Mouse (Mus musculus) mouse trophoblast stem cell (cell line): Measurements from ENCODE around the gene Ror1.

ENCODE experiments used
- in situ Hi-C, 2 experiments: fragments of 300-500 bp; cut with MseI, MboI; formaldehyde crosslinking; loops; 2 replicates in 1 of 2; 3 replicates in 1 of 2; pipeline ENCODE4 v1.15.1; 2025

The Ror1 gene

GRCm38 (mm10) chr4:100116366-100116765 lies 20.8 kb downstream of the Ror1 start:
- in situ Hi-C loops = no loop called here

GRCm38 (mm10) chr4:100118676-100119075 lies 23.1 kb downstream of the Ror1 start:
- in situ Hi-C loops = no loop called here

GRCm38 (mm10) chr4:100119431-100119830 lies 23.8 kb downstream of the Ror1 start:
- in situ Hi-C loops = no loop called here

- in situ Hi-C loops = no loop called here
These were observed 25.0 kb downstream of the Ror1 start for GRCm38 (mm10) chr4:100120547-100120946.

GRCm38 (mm10) chr4:100122436-100122835 lies 26.8 kb downstream of the Ror1 start:
- in situ Hi-C loops = no loop called here

DNA sequence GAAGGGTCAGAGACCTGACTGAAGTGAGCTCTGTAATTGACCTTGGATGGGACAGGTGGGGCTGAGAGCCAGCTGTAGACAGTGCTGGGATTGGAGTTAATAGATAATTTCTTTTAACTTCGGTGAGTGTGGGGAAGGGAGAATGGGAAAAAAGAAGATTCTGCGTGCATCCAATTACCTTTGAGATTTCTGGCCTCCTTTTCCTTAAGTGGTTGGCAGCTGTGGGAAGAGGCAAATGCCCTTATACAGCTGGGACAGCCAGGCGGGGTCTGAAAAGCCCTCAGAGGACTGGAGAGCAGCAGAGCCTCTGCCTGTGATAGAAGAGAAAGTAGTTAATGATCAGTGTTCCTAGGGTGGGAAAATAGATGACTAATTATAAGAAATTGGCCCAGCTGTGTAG lies 27.9 kb downstream of the Ror1 start:
- in situ Hi-C loops = no loop called here

DNA sequence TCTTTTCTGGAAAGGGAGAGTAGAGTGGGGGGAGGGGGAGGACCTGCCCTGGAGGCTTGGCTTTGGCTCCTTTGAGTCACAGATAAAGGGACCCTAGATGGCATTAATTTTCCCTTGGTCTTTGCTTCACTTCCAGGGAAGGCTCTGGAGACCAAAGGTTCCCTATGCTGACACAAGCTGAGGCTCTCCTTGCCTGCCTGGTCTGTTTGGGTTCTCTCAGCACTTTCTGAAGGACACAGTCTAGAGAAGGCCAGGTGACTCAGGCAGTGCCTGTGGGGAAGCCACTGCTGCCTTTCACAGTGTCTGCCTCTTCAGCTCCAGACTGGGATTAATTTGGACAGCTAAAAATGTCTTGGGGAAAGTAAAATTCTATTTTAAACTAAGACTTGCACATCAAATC lies 28.5 kb downstream of the Ror1 start:
- in situ Hi-C loops = no loop called here

GRCm38 (mm10) chr4:100124935-100125334 lies 29.3 kb downstream of the Ror1 start:
- in situ Hi-C loops = no loop called here

DNA sequence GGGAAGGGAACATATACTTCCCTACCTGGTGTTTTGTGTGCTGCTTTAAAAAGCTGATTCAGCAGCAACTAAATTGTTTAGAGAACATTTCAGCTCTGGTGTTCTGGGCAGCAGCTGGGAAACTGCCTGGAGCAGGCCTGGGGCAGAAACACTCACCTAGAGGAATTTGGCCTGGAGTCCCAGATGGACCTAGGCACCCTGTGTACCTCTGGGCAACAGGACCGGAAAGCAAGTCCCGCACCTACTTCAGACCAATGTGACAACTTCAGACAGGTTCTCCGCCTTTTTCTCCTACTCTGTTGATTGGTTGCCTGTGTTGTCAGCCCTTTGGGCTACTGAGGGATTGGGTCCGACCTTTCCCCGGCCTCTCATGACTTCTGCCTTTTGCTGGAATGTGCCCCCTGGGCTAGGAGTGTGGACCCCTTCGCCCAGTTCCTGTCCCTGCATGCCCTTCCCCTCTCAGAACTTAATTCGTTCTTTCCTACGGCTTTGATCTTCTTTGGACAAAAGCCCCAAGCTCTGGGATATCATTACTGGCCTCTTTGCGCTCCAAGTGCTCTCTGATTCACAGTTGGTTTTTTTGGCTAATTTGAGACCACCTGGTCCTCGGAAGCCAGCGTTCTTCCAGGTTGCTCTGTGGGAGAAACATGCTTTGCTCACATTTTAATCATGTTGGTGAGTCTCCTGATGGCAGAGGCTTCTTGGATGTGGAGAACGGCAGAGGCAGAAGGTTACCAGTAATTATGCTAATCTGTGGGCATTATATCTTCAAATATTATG lies 31.1 kb downstream of the Ror1 start:
- in situ Hi-C loops = no loop called here

DNA sequence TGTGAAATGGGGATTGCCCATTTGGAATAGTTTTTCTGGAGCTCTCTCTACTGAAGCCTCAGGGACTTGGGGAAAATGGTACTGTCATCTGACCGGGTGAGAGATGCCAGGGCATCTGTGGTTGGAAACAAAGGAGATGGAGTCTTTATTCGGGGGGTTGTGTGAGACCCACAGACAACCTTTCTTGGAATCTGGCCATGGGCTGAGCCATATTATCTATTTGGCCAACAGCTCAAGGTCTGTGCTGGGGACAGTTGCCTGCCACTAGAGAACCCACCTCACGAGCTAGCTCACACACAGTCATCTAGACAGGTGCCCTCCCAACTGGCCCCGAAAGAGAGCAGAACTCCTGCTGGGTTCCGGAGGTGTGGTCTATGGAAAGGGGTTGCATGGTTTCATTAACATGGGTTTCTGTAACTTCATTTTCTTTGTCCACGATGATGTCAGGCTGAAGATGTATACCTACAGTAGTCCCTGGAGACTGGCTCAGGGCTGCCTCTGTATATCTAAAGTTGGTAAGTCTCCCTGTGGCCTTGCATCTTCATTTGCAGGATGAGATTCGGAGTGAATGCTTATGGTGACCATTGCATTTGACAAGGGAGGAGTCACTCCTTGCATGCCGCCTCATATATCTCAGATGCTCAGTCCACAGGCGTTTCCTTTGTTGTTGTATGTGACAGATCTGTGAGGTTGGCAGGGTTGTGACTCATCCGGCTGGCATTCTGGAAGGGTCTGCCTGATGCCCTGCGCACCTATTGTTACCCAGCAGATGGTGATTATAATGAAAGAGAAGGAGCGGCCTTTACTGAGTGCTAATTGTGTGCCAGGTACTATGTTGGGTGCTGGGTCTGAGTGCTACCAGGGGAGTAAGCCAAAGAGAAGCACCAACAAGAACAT lies 32.7 kb downstream of the Ror1 start:
- in situ Hi-C loops = no loop called here

- in situ Hi-C loops = no loop called here
These were observed 33.6 kb downstream of the Ror1 start for GRCm38 (mm10) chr4:100129201-100129600.

DNA sequence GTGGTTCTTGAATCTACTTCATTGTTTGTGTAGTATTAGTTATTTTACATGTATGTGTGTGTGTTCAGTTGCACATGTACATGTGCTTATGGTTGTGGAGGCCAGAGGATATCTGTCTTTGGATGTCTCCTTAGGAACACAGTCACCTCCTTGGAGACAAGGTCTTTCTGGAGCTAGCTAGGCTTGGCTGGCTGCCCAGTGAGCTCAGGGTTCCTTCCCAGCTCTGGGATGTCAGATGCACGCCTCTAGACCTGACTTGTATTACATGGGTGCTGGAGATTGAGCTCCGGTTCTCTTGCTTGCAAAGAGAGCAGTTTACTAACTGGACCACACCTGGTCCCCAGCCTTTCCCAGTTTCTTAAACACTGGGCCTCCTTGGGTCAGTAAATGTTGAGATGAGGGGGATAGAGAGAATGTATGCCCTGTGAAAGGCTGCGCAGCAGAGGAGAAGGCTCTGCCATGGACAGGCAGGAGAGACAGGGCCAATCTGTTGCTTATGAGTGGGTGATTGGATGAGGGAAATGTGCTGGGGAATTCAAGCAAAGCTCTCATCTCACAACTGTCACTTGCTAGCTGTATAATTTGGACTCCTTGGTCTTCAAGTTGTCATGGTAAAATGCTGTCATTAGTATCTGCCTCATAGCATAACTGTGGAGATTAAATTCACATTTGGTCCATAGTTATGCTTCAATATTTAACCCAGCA lies 35.3 kb downstream of the Ror1 start:
- in situ Hi-C loops = no loop called here

DNA sequence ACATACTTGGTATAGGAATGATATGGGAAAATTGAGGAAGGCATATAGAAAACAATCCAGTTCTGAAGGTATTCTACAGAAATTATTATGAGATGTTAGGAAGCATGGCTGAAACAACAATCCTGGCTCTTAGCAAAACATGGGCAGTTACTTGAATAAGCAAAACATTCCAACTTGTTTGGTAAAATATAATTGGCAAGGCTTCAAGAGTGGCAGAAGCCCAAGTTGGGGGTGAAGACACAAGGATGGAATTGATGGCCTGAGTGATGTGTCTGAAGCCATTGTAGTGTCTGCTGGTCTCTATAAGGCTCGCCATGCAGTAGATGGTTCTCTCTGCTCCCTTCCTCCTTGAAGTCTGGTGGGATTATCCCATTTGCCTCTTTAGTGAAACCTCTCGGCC lies 35.9 kb downstream of the Ror1 start:
- in situ Hi-C loops = no loop called here

DNA sequence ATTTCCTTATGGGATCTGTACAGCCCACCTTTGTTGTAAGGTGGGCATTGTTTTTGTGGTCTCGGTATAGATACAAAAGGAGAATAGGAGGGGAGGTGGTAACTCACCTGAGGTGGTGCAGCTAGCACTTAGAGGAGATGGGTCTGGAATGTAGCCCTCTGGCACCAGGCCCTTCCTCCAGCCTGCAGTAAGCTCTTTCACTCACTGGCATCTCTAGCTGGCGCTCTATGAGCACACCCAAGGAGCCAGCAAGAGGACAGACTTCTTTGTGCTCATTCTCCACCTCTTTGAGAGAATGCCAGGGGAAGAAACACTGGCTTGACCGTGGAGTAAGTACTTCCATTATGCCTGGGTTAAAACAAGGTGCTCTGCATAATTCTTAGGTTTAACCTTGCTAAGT lies 36.7 kb downstream of the Ror1 start:
- in situ Hi-C loops = no loop called here

DNA sequence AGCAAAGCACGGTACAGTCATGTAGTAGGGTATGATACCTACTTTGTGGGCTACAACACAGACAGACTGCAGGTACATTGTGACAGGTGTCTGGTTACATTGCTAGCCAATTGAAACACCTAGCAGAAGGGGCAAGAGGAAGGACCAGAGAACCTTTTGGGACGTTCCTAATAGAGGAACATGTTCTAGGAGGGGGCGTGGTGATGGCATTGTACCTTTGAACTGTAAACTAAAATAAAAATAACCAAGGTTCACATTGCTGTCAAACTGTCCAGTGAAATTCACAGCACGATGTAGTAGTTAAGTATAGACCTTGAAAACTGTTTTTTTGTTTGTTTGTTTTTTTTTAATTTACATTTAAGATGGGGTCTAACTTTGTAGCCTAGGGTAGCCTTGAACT lies 40.5 kb downstream of the Ror1 start:
- in situ Hi-C loops = no loop called here

GRCm38 (mm10) chr4:100137102-100137835 lies 41.7 kb downstream of the Ror1 start:
- in situ Hi-C loops = no loop called here

DNA sequence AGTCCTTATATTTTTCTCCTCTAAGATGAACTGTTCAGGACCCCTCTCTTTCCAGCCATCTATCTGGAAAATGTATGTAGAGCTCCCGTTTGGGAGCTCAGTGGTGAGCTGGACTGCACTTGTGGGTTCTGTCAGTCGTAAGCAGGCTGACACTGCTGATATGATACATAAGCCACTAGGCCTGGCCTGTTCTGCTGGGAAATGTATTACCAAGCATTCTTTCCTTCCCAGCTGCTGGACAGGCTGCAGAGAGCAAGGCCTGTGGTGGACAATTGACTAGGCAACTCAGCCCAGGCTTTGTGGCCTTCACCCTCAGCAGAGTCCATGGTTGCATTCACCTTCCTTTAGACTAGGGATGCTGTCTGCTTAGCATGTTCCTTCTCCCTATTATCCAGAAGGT lies 46.0 kb downstream of the Ror1 start:
- in situ Hi-C loops = no loop called here

DNA sequence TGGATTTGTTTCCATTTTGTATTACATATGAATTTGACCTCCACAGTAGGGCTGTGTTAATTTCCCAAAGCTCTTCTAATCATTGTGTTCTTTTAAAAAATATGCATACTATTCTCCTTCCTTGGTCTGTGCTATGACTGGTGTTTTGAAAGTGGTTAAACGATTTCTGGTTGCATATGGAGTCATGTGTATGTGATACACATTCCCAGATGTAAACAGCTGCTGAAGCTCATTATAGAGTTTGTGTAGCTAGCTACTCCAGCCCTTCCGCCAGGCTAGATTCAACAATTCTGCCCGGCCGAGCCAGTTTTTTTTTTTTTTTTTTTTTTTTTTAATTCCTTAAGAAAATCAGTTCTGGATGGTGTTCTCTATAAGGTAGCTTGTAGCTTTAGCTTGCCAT lies 49.2 kb downstream of the Ror1 start:
- in situ Hi-C loops = no loop called here

- in situ Hi-C loops = no loop called here
These were observed 55.2 kb downstream of the Ror1 start for GRCm38 (mm10) chr4:100150797-100151196.

DNA sequence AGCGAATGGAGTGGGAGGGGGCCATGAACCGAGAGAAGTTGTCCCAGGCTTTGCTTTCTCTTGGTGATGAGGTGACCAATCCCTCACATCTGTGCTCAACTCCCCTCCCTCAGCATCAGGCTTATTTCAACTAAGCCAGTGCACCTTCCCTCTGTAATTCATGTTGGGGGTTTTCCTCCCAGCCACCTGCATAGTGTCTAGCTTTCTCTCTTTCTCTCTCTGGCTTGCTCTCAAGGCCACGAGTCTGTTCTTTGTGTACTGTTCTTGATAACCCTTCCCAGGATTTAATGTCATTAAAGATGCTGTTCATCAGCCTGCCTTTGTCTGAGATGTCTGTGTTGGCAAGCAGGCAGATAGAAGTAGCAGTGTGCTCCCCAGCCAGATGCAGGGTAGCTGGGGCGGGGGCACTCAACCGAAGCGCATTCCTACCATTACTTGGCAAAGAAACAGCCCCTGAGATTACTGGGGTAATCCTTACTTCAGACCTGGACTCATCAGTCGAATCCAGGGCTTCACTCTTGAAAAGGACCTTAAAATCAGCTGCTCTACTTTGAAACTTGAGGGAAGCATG lies 59.1 kb downstream of the Ror1 start:
- in situ Hi-C loops = no loop called here

DNA sequence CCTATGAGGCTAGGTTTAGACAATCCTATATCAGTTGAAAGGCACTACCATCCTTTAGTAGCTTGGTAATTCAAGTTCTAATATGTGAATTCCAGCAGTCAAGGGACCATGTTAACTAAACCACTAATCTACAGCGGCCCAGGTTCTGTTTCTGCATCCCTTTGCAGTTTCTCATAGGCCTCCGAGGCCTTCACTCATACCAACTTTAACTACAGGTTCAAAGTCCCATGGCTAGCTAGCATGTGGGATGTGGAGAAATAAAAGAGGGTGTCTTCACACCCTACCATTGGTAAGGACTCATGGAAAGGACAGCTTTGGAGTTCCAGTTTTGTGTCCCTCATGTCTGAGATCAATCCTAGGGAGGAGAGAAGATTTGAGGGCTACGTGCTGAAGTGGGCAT lies 60.1 kb downstream of the Ror1 start:
- in situ Hi-C loops = no loop called here
